Mouse (Mus musculus): ENCODE measurements around the gene Arid3c.
"Not testable (repeated sequence)": the region's sequence is repeated elsewhere in the genome, so short reads cannot be mapped to it uniquely, and the experiment has no call there.

DNA sequence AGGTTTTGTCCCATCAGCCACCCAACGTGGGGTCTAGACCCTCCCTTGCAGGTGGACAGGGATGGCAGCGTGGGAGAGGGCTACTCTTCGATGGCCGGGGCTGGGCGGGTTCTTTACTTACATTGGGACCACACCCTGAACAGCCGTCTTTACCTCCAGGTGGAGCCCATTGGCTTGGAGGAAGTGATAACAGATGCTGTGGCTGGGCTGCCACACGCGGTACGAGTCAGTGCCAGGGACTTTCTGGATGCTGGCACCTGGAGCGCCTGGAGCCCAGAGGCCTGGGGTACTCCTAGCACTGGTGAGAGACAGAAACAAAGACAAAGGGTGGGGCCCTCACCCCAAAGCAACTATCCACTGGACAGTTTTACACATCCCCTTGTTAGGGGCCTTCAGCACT lies 36.4 kb upstream of the Arid3c start:
- TF ChIP-seq EP300, CTCF (IDR thresholded peaks at IDR 0.05): not testable (repeated sequence)

Measured in lung, postnatal 0 days (tissue).